Mouse (Mus musculus): Measurements from ENCODE around the gene Rpf1.

DNA sequence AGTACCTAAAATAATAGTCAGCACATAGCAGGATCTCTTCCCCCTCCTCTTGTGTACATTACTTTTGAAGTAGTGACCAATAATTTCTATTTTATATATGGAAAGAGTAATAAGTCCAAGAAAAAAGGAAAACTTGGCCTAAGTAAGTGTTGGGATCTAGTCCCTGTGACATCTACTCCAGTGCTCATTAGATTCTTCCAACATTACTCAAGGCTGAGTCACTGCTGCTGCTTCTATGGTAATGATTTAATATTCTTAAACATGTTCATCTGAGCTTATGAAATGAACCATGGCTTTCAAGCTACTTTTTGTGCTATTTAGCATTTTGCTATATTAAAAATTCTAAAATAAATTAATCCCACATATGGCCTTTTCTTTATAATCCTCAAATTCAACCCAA lies 47.5 kb downstream of the Rpf1 start:
- TF ChIP-seq EP300 (IDR thresholded peaks at IDR 0.05; ENCODE audit: insufficient read depth, low read depth, low read length) (no peak), CTCF (IDR thresholded peaks at IDR 0.05; ENCODE audit: low read depth, low read length) (no peak), POLR2A (IDR thresholded peaks at IDR 0.05; ENCODE audit: insufficient read depth, low read length) (no peak)

Data from ES-Bruce4 (cell line).